Mouse (Mus musculus): ENCODE data around the gene Mia2.

The Mia2 gene

GRCm38 (mm10) chr12:59164522-59164921 lies 68.9 kb downstream of the Mia2 start:
- DNase-seq (ENCODE audit: low spot score): no peak

GRCm38 (mm10) chr12:59166557-59166956 lies 71.0 kb downstream of the Mia2 start:
- no peak for DNase-seq (ENCODE audit: low spot score)

- DNase-seq (ENCODE audit: low spot score): no peak
Observed at GRCm38 (mm10) chr12:59169935-59170334, 74.3 kb downstream of the Mia2 start.

- no peak for DNase-seq (ENCODE audit: low spot score)
Observed at GRCm38 (mm10) chr12:59177814-59178213, 82.2 kb downstream of the Mia2 start.

GRCm38 (mm10) chr12:59188086-59188682 lies 92.6 kb downstream of the Mia2 start:
- DNase-seq (ENCODE audit: low spot score): no peak

- DNase-seq (ENCODE audit: low spot score): no peak
Observed at GRCm38 (mm10) chr12:59193637-59194036, 98.0 kb downstream of the Mia2 start.

- no peak for DNase-seq (ENCODE audit: low spot score)
Observed at GRCm38 (mm10) chr12:59194341-59195003, 98.9 kb downstream of the Mia2 start.

- no peak for DNase-seq (ENCODE audit: low spot score)
Observed at GRCm38 (mm10) chr12:59195065-59195464, 99.5 kb downstream of the Mia2 start.

GRCm38 (mm10) chr12:59195941-59196340 lies 100.3 kb downstream of the Mia2 start:
- no peak for DNase-seq (ENCODE audit: low spot score)

GRCm38 (mm10) chr12:59198750-59199149 lies 103.2 kb downstream of the Mia2 start:
- no peak for DNase-seq (ENCODE audit: low spot score)

- no peak for DNase-seq (ENCODE audit: low spot score)
Observed at GRCm38 (mm10) chr12:59199361-59199760, 103.8 kb downstream of the Mia2 start.

- no peak for DNase-seq (ENCODE audit: low spot score)
Observed at GRCm38 (mm10) chr12:59205571-59205970, 110.0 kb downstream of the Mia2 start.

- DNase-seq (ENCODE audit: low spot score): no peak
Observed at GRCm38 (mm10) chr12:59206208-59206999, 110.8 kb downstream of the Mia2 start.

GRCm38 (mm10) chr12:59207000-59207390 lies 111.4 kb downstream of the Mia2 start:
- DNase-seq (ENCODE audit: low spot score): no peak

GRCm38 (mm10) chr12:59207814-59208213 lies 112.2 kb downstream of the Mia2 start:
- no peak for DNase-seq (ENCODE audit: low spot score)

GRCm38 (mm10) chr12:59216176-59216575 lies 120.6 kb downstream of the Mia2 start:
- no peak for DNase-seq (ENCODE audit: low spot score)

- DNase-seq (ENCODE audit: low spot score): no peak
Observed at GRCm38 (mm10) chr12:59216676-59217266, 121.2 kb downstream of the Mia2 start.

GRCm38 (mm10) chr12:59217331-59217730 lies 121.7 kb downstream of the Mia2 start:
- DNase-seq (ENCODE audit: low spot score): no peak

GRCm38 (mm10) chr12:59218640-59219321 lies 123.2 kb downstream of the Mia2 start:
- peak; percentile 28 for DNase-seq (ENCODE audit: low spot score)

- DNase-seq (ENCODE audit: low spot score): peak; percentile 97
Observed at GRCm38 (mm10) chr12:59219325-59220225, 124.0 kb downstream of the Mia2 start, which contains the start of gene Fbxo33. Gene Fbxo33 (minus strand): TSS chr12:59219725.

GRCm38 (mm10) chr12:59228401-59228800 lies 132.8 kb downstream of the Mia2 start:
- no peak for DNase-seq (ENCODE audit: low spot score)

Data from embryo, embryonic 10 days (tissue).